Mouse (Mus musculus) stomach, postnatal 0 days (tissue): ENCODE measurements around the gene Gpr107. TPM values are rescaled to one million over a fixed set of nuclear protein-coding genes. Genes with fewer than 3 reads are reported as not detected.

ENCODE experiments used
- ATAC-seq: fragments of 200-750 bp; cut with Nextera tagmentation; 2 replicates; pipeline ENCODE4 v1.8.0; 2017; ENCODE audit not compliant: low FRiP score, low TSS enrichment
- DNase-seq: peaks from one replicate; pipeline ENCODE4 v3.0.0-alpha.2; 2016; ENCODE audit warnings: low spot score
- H3K27ac ChIP-seq: fragments of 300-500 bp; sonication (generic); replicated peaks from 2 replicates; pipeline ENCODE4 v1.5.1; 2014; ENCODE audit warnings: mild to moderate bottlenecking, control low read depth
- H3K27me3 ChIP-seq: fragments of 300-500 bp; sonication (generic); 2 replicates; pipeline ENCODE4 v1.6.1; 2014; ENCODE audit warnings: low read length; ENCODE audit not compliant: control insufficient read depth, insufficient read depth
- H3K36me3 ChIP-seq: fragments of 300-500 bp; sonication (generic); 2 replicates; pipeline ENCODE4 v1.6.1; 2014; ENCODE audit warnings: low read length, mixed read lengths; ENCODE audit not compliant: control insufficient read depth, insufficient read depth
- H3K4me1 ChIP-seq: fragments of 300-500 bp; sonication (generic); replicated peaks from 2 replicates; pipeline ENCODE4 v1.6.1; 2014; ENCODE audit warnings: antibody characterized with exemption; ENCODE audit not compliant: control insufficient read depth, insufficient read depth
- H3K4me2 ChIP-seq: fragments of 300-500 bp; sonication (generic); replicated peaks from 2 replicates; pipeline ENCODE4 v1.6.1; 2014; ENCODE audit warnings: low read depth, mild to moderate bottlenecking, control low read depth, moderate library complexity
- H3K4me3 ChIP-seq: fragments of 300-500 bp; sonication (generic); 2 replicates; pipeline ENCODE4 v1.5.1; 2014; ENCODE audit warnings: low read depth, low read length, control low read depth
- H3K9ac ChIP-seq: fragments of 300-500 bp; sonication (generic); 2 replicates; pipeline ENCODE4 v1.6.1; 2014; ENCODE audit warnings: mild to moderate bottlenecking, low read length, control low read depth, mixed read lengths
- H3K9me3 ChIP-seq: fragments of 300-500 bp; sonication (generic); 2 replicates; pipeline ENCODE4 v1.6.1; 2016; ENCODE audit warnings: low read length; ENCODE audit not compliant: control insufficient read depth
- CTCF ChIP-seq: IDR thresholded peaks from 2 replicates; pipeline ENCODE4 v1.5.1; 2016; ENCODE audit warnings: antibody characterized with exemption, low read depth, mild to moderate bottlenecking, moderate library complexity
- EP300 ChIP-seq: optimal IDR thresholded peaks from 2 replicates; pipeline ENCODE3; 2016; ENCODE audit warnings: antibody characterized with exemption
- whole genome bisulfite sequencing: fragments of 180-500 bp; shearing (Covaris S2); extraction: QIAGEN DNeasy Blood & Tissue Kit; methylation state at CpG from one replicate; pipeline ENCODE4 v1.1.7; 2014; 5-methylcytosine and 5-hydroxymethylcytosine counted together
- polyA plus RNA-seq: library from polyadenylated mRNA; unstranded; fragments of >200 nt; fragmentation: Nextera tagmentation; extraction: Ambion mirVana; gene quantifications from 2 replicates; pipeline ENCODE4 v1.2.1, GENCODE M21; 2015

The Gpr107 gene
- 23.7 and 25.4 TPM in 2 replicates for polyA plus RNA-seq

GRCm38 (mm10) chr2:31151892-31152812 lies at the start of gene Gpr107:
TSS of gene Gpr107 (plus strand) at chr2:31152316.
- Histone ChIP-seq H3K9ac (peak within 1 kb of the TSS; percentile 91), H3K4me1 (no peaks in the 10 kb centered on the region; the same call in 1 of the 2 replicates), H3K4me3 (peak within 1 kb of the TSS; percentile 96), H3K4me2 (peak within 1 kb of the TSS; percentile 84), H3K27ac (peak within 1 kb of the TSS; percentile 92), H3K36me3 (peaks cover 3% of the 10 kb centered on the region; the same call in 1 of the 2 replicates), H3K27me3 (no peaks in the 10 kb centered on the region), H3K9me3 (no peaks in the 10 kb centered on the region)
- WGBS, result under 1% methylated on average over 53 of the region's 53 CpGs
- DNase-seq, result peak; percentile 88
- ATAC-seq, result peak; percentile 90
- TF ChIP-seq EP300 (no peak), CTCF (0 out of 2 replicates have a peak, but pooled peaks have one; percentile 9)

DNA sequence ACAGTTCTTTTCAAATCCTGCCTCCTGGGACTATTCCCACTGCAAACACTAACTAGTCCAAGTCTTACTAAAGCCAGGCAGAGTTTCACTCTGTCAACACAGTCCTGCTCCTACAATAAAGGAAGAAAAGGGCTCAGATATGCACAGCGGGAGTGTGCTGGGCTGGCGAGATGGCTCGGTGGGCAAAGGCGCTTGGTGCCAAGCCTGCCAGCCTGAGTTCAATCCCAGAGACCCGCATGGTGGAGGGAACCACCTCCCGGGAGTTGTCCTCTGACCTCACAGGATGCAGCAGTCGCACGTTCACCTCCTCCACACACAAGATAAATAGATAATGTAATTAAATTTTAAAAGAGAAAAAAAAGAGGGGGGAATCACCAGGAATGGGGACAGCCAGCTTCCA lies 48.8 kb upstream of the Gpr107 start:
- H3K4me1 ChIP-seq, result 0 out of 2 replicates have a peak, but pooled peaks cover 3% of the 10 kb centered on the region
- H3K27ac ChIP-seq, result peak overlapping the region; percentile 13; the same call in 1 of the 2 replicates
- no peak overlapping the region for H3K4me3 ChIP-seq
- no peaks in the 10 kb centered on the region for H3K9me3 ChIP-seq
- DNase-seq (no peak), ATAC-seq (no peak)
- no peaks in the 10 kb centered on the region for H3K36me3 ChIP-seq
- no peak overlapping the region for H3K9ac ChIP-seq
- no peak overlapping the region for H3K4me2 ChIP-seq
- no peak for TF ChIP-seq CTCF
- no peak for TF ChIP-seq EP300
- no peaks in the 10 kb centered on the region for H3K27me3 ChIP-seq
- 61% methylated on average over 8 of the region's 8 CpGs for WGBS

DNA sequence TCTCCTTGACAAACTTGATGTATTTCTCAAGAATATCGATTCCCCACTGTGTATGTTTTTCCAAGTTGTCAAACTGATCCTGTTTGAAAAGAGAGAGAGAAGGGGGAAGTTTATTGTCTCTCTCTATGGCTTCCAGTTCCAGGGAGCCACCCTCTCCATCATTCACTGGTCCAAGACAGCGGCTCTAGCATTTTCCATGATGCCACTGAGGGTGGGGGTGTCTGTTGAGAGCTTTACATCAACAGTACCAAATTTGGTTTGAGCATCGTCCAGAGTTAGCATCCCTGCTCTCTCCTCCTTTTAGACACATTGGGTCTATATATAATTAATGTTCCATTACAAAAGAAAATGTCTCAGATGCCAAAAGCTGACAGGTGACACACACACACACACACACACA lies 46.8 kb upstream of the Gpr107 start:
- Histone ChIP-seq H3K27me3 (no peaks in the 10 kb centered on the region), H3K4me2 (no peak overlapping the region), H3K9ac (no peak overlapping the region), H3K9me3 (no peaks in the 10 kb centered on the region), H3K27ac (peak overlapping the region; percentile 82), H3K4me3 (no peak overlapping the region), H3K36me3 (no peaks in the 10 kb centered on the region), H3K4me1 (0 out of 2 replicates have a peak, but pooled peaks cover 3% of the 10 kb centered on the region)
- DNase-seq, result no peak
- TF ChIP-seq EP300 (no peak), CTCF (no peak)
- WGBS, result 44% methylated on average over 3 of the region's 3 CpGs
- ATAC-seq, result peak; percentile 64; the same call in 1 of the 2 replicates

GRCm38 (mm10) chr2:31106004-31106403 lies 46.1 kb upstream of the Gpr107 start:
- H3K27ac ChIP-seq, result peak overlapping the region; percentile 82
- no peak for ATAC-seq
- TF ChIP-seq EP300, result no peak
- no peak for TF ChIP-seq CTCF

DNA sequence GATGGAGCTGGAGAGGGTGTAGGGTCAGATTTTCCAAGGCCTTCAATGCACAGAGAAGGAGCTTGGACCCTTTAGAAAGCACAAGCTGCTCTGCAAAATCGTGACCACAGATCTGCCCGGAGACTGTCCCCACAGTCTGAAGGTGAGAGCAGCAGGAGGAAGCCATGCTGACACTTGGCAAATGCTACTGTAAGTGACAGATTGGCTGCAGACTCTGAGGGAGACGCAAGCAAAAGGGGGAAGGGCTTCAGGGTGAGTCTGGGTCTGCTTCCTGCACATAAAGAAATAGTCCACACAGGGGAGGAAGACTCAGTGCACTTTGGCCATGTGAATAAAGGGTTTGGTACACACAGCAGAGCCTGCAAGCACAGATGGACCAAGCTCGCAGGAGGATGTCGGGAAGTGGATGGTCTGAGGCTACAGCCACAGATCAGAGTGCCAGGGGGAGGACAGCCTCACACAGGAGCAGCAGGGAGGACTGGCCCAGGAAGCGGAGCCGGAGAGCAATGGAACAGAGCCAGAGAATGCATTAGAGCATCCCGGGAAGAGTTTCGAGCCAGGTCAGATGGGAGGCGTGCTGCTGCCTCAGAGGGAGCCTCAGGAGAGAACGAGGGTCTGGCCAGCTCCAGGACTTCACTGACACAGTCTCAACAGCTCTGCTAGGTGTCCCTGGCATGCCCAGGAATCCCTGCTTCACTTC lies 45.3 kb upstream of the Gpr107 start:
- H3K36me3 ChIP-seq, result no peaks in the 10 kb centered on the region
- peak; percentile 72; the same call in 1 of the 2 replicates for ATAC-seq
- no peaks in the 10 kb centered on the region for H3K9me3 ChIP-seq
- TF ChIP-seq EP300, result no peak
- TF ChIP-seq CTCF, result no peak
- WGBS, result 30% methylated on average over 11 of the region's 11 CpGs
- no peak overlapping the region; the same call in 1 of the 2 replicates for H3K4me2 ChIP-seq
- no peak overlapping the region for H3K4me3 ChIP-seq
- H3K9ac ChIP-seq, result peak overlapping the region; percentile 23; the same call in 1 of the 2 replicates
- H3K27ac ChIP-seq, result peak overlapping the region; percentile 82
- no peaks in the 10 kb centered on the region for H3K27me3 ChIP-seq
- DNase-seq, result peak; percentile 40
- H3K4me1 ChIP-seq, result 0 out of 2 replicates have a peak, but pooled peaks cover 3% of the 10 kb centered on the region

More at GRCm38 (mm10) chr2:31106004-31106403, 46.1 kb upstream of the Gpr107 start:
- no peaks in the 10 kb centered on the region for H3K27me3 ChIP-seq
- H3K9me3 ChIP-seq, result no peaks in the 10 kb centered on the region
- H3K4me1 ChIP-seq, result 0 out of 2 replicates have a peak, but pooled peaks cover 3% of the 10 kb centered on the region
- no peak overlapping the region for H3K9ac ChIP-seq
- no peak overlapping the region for H3K4me3 ChIP-seq
- WGBS, result 84% methylated on average over 3 of the region's 3 CpGs
- DNase-seq, result no peak
- H3K36me3 ChIP-seq, result no peaks in the 10 kb centered on the region
- H3K4me2 ChIP-seq, result no peak overlapping the region
